9 mouse cellular contexts compared by ENCODE assay signal in the genomic region with DNA sequence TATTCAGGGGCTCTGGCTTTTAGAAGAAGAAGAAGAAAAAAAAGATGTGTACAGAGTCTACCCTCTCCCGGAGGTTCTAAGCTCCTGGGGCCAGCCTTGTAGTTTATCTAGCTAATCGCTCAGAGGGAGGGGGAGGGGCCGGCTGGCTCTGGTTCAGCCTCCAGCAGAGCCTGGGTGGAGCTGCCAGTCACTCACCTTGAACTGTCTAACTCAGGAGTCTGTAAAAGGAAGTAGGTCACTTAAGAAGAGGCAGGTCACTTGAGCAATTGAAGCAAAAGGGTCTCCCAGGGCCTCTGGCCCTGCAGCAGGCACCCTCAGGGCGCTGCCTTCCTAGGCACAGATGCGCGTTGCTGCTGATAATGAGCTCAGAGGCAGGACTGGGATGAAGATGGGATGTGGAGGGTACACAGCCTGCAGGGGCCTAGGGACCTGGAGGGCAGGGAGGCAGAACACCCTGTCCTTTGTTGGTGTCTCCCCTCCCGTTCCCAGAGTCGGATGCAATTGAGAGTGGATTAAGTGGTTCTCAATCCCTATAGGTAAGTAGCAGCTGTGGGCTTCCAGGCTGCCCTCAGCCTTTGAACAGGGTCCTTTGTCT. TPM values are rescaled to one million over a fixed set of nuclear protein-coding genes. Genes with fewer than 3 reads are reported as not detected.
A peak's percentile ranks its signal among the peaks of the same experiment; 100 is the strongest.
DNase-seq lines count a peak whose midpoint lies in the region; ATAC-seq and TF ChIP-seq lines count a peak whose summit lies in the region.
"Had no signal": no experiment of that assay in that cellular context is flagged by ENCODE, and none has a peak within 500 bp of the region (broad histone marks: within the 10 kb centered on the region; RNA-seq: fewer than 3 reads in every experiment).

No protein-coding gene starts in this region.

- no peaks in the 10 kb centered on the region for H3K27me3 ChIP-seq in kidney, postnatal 0 days (ENCODE audit: insufficient read depth, low read length)

- TF ChIP-seq CTCF in kidney, postnatal 0 days (IDR thresholded peaks at IDR 0.05; ENCODE audit: low read depth) = no peak

- ATAC-seq in kidney, postnatal 0 days (replicated peaks; ENCODE audit: low FRiP score, low read depth) = no peak
- ATAC-seq in megakaryocyte progenitor cell, adult 5-6 weeks (replicated peaks; ENCODE audit: poor library complexity) = peak; percentile 45; the same call in 1 of the 2 replicates

- WGBS in kidney, postnatal 0 days = 39% methylated on average over 8 of the region's 8 CpGs

- H3K27ac ChIP-seq in kidney, postnatal 0 days = 0 out of 2 replicates have a peak overlapping the region, but pooled peaks have one; percentile 28

- peaks cover 8% of the 10 kb centered on the region for H3K4me1 ChIP-seq in kidney, postnatal 0 days (replicated peaks; ENCODE audit: insufficient read depth, low read length)

- no peaks in the 10 kb centered on the region for H3K9me3 ChIP-seq in kidney, postnatal 0 days (replicated peaks; ENCODE audit: low read length)

- peak; percentile 46 for DNase-seq in embryo, embryonic 10.5 days (ENCODE audit: low spot score)
- no peak for DNase-seq in embryo, embryonic 9.5 days (ENCODE audit: extremely low spot score)
- DNase-seq in adrenal gland, adult 8-10 months = peak; percentile 56
- no peak for DNase-seq in kidney, postnatal 0 days (ENCODE audit: low spot score)
- no peak for DNase-seq in thymus, postnatal 36 days
- DNase-seq in urinary bladder, postnatal 10 days (ENCODE audit: low spot score) = no peak
- no peak for DNase-seq in heart, postnatal 14 days
- DNase-seq: layer of hippocampus, postnatal 36 days had no signal

- H3K4me2 ChIP-seq in kidney, postnatal 0 days (ENCODE audit: low read length) = no peak overlapping the region

- no peak overlapping the region for H3K9ac ChIP-seq in kidney, postnatal 0 days (ENCODE audit: low read depth, low read length)

- no peak overlapping the region for H3K4me3 ChIP-seq in kidney, postnatal 0 days (replicated peaks; ENCODE audit: low read depth, low read length)

- no peaks in the 10 kb centered on the region for H3K36me3 ChIP-seq in kidney, postnatal 0 days (ENCODE audit: insufficient read depth, low read length)

- intact Hi-C loops in heart, postnatal 14 days (cut with DNase I) = no loop called here

RNA-seq across cellular contexts. Expression of a gene that starts 18.7 kb away (rescaled TPM):
- total RNA-seq in adrenal gland, adult 8-10 months (2022) = 100 to 1,000 TPM; 106 to 164 (median 136) TPM
- polyA plus RNA-seq in kidney, postnatal 0 days (2015; fragmentation: Nextera tagmentation; extraction: Ambion mirVana) = 40.7 and 43.9 TPM in 2 replicates
- 2.2 and 4.0 TPM in 2 replicates for total RNA-seq in megakaryocyte progenitor cell, adult 5-6 weeks (2015)
- total RNA-seq in megakaryocyte progenitor cell, adult 5-6 weeks (2017) = 4.1 and 5.9 TPM in 2 replicates
- 10 to 100 TPM; 76.7 to 82.1 TPM for total RNA-seq in heart, postnatal 14 days (2021)

RNA-seq across cellular contexts. Expression of a gene that starts 49.5 kb away (rescaled TPM):
- 10 to 100 TPM; 25.3 to 34.5 (median 29.7) TPM for total RNA-seq in adrenal gland, adult 8-10 months (2022)
- 63.3 and 66.3 TPM in 2 replicates for polyA plus RNA-seq in kidney, postnatal 0 days (2015; fragmentation: Nextera tagmentation; extraction: Ambion mirVana)
- 2.2 and 3.4 TPM in 2 replicates for total RNA-seq in megakaryocyte progenitor cell, adult 5-6 weeks (2015)
- total RNA-seq in megakaryocyte progenitor cell, adult 5-6 weeks (2017) = 1.6 and 3.4 TPM in 2 replicates
- 10 to 100 TPM; 42.9 to 44.5 TPM for total RNA-seq in heart, postnatal 14 days (2021)

Comparison
In these comparisons a context has a peak if more than half of its experiments do, and no peak if none do; other contexts are left out.
1. DNase-seq: peak in embryo, embryonic 10.5 days (single experiment) and adrenal gland, adult 8-10 months (single experiment); none in embryo, embryonic 9.5 days (single experiment), kidney, postnatal 0 days (single experiment), thymus, postnatal 36 days (0 of 2), urinary bladder, postnatal 10 days (single experiment) and heart, postnatal 14 days (0 of 2).
2. RNA of a gene that starts 18.7 kb away (total RNA-seq): 106 to 164 TPM in adrenal gland, adult 8-10 months and 76.7 to 82.1 TPM in heart, postnatal 14 days; 2.2 to 5.9 TPM in megakaryocyte progenitor cell, adult 5-6 weeks; every median in the first group is over 10 times any median in the second.
3. RNA of a gene that starts 49.5 kb away (total RNA-seq): 42.9 to 44.5 TPM in heart, postnatal 14 days and 25.3 to 34.5 TPM in adrenal gland, adult 8-10 months; 1.6 to 3.4 TPM in megakaryocyte progenitor cell, adult 5-6 weeks; every median in the first group is over 4 times any median in the second.